Mouse (Mus musculus) adrenal gland, adult 8-10 months (tissue): ENCODE measurements at regions not wholly inside any gene's neighbourhood (a gene's known extent, or its start where the extent isn't known, plus 50 kb on each side); places are given as distances from the start of the nearest gene placed in this dataset.

Experiments
- DNase-seq: peaks from one replicate; pipeline ENCODE4 v3.0.0; 2022

- DNase-seq: peak; percentile 8
These were observed 1617.2 kb upstream of the Gulo start for GRCm38 (mm10) chr14:67626181-67626580.

DNA sequence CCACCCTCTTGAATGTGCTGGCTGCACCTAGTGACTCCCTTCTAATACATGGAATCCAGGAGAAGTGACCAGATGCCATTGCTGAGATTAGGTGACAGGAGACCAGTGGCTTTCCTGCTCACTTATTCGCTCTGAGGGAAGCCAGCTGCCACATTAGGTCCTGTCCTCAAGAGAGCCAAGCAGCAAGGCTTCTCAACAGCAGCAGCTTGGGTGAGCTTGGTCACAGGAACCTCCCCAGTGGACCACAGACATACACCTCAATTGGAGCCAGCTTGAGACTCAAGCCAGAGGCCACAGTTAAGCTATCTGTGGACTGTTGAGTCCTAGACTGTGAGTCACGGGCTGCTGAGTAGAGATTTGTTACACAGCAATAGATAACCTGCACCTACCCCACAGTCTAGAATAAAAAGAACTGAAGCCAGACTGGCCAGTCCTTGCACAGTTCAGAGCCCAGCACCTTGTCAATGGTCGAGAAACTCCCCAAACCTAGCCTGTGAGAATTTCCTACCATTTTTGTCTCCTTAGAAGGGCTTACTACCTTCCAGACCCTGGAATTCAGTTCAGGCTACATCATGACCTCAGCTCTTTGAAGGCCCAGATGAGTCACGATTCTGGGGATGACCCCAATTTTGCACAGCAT lies 1615.0 kb upstream of the Gulo start:
- no peak for DNase-seq

DNA sequence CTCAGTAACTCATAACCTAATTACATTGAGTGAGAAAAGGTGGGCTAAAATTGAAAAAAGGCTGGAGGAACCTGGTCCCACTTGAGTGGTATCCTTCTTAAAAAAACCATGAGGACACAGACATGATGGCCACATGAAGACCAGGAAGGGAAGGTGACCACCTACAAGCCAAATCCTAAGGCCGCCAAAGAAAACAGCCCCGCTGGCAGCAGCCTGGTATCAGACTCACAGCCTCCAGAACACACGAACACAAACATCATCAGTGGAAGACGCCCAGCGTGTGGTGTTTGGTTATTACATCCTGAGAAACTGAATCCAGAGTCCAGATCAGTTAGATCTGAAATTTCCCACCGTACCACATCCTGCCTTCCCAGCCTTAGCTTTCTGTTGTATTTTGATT lies 1613.9 kb upstream of the Gulo start:
- no peak for DNase-seq

DNA sequence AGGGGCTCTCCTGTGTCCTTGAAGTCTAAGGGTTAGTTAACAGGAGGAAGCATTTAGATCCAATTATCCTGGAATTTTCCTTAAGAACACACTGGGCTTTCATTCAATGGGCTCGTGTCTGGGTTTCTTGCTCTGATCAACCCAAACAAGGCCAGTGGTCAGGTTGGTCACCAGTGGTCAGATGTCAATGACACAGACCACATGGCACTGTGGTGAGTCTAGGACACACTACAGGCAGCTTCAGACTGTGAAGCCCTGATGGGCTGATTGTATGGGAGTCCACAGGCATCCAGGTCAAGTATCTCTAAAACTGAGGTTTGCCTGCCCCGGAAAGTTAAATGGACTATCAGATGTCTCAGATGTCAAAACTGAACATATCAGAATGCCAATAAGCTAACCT lies 1612.5 kb upstream of the Gulo start:
- no peak for DNase-seq

GRCm38 (mm10) chr14:67620854-67621476 lies 1612.0 kb upstream of the Gulo start:
- DNase-seq: no peak

- no peak for DNase-seq
These were observed 1610.6 kb upstream of the Gulo start for GRCm38 (mm10) chr14:67619571-67619970.

DNA sequence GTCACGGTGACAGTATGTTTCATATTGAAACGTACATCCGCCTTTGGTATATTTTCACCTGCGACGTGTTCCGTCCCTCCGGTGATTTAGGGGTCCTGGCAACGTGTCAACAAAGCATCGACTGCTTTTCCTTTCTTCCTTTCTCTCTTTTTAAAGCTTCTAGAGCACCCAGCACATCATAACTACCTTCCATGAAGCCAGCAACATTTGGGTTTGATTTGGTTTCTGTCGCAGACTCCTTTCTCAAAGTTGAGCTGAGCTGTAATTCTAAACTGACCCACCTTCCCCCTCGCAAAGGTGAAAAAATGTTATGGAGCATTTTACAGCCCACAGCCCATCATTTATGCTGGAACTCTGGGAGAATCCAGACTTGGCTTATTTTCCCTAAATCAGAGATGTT lies 1605.4 kb upstream of the Gulo start:
- no peak for DNase-seq

- DNase-seq: no peak
These were observed 1604.7 kb upstream of the Gulo start for GRCm38 (mm10) chr14:67613691-67614090.

DNA sequence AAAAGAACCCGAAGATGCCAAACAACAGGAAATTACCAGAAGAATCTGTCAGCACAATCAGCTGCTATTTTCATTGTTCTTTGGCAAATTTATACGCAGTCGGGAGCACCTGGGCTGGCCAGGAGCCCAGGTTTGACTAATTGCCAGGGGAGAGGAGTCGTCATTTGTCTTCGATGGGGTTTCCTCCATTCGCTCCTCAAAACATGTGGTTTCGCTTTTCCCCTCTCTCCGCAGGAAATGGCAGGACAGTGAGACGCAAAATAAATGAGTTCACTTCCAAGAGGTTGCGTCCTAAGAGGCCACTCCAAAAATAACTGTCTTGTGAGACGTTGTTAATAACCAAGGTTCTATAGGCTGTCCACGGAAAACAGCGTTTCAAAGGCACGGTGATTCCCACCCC lies 1604.2 kb upstream of the Gulo start:
- DNase-seq: no peak

DNA sequence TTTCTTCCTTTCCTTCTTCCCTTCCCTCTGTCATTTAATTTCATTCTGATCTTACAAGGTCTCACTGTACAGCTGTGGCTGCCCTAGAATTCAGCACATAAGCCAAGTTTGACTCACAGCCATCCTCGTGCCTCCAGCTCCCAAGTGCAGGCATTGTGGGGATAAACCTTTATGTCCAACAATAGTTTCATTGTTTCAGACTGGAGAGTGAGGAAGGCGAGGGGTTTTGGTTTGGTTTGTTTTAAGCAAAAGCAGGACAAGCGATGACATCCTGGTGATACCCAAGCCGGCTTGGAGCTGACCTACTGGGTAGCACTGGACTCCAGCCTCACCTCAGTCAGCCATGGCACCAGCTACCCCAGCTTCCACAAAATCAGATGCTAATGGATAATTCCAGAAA lies 1603.5 kb upstream of the Gulo start:
- DNase-seq: no peak

DNA sequence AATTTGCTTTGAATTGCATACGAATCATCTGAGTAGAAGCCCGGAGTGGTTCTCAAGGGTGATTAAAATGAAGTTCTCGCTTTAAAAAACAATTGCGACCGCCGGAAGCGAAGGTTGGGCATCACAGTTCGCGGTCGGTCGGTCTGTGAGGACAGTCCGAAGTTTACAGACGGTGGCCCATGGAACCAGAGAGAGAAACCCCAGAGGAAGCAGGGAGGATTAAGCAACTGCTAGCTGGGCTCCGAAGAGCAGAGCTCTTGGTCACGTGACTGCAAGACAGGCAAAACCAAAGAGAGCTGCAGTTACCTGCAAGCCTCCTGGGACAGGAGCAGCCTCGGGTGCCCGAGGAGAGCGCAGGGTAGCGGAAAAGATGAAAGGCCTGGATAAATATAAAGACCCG lies 1599.3 kb upstream of the Gulo start:
- no peak for DNase-seq

GRCm38 (mm10) chr14:67602960-67603359 lies 1594.0 kb upstream of the Gulo start:
- no peak for DNase-seq

- DNase-seq: no peak
These were observed 1590.7 kb upstream of the Gulo start for GRCm38 (mm10) chr14:67599734-67600133.

GRCm38 (mm10) chr14:67588627-67589026 lies 1579.6 kb upstream of the Gulo start:
- no peak for DNase-seq

DNA sequence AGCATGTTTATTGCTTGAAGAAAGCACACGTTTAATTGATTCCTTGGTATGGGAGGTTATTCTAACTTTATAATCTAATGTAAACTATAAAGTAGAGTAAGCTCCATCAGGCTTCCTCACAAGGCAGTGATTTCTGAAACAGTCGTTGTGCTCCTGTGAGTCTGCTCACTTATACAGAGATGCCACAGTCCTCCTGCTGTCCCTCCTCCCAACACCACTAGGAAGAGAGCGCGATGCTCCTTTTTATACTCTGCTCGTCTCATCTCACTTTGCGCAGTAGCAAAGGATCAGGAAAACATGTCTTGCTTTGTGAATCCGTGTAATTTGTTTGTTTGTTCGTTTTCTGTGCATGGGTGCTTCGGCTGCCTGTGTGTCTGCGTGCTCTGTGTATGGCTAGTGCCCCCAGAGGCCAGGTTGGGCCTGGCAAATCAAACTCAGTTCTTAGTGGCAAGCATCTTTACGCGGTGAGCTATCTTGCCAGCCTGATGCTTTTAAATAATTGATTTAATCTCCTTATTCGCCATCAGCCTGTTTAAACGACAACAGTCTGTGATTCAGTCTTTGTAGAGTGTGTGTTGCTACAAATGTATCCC lies 1575.5 kb upstream of the Gulo start:
- DNase-seq: no peak

DNA sequence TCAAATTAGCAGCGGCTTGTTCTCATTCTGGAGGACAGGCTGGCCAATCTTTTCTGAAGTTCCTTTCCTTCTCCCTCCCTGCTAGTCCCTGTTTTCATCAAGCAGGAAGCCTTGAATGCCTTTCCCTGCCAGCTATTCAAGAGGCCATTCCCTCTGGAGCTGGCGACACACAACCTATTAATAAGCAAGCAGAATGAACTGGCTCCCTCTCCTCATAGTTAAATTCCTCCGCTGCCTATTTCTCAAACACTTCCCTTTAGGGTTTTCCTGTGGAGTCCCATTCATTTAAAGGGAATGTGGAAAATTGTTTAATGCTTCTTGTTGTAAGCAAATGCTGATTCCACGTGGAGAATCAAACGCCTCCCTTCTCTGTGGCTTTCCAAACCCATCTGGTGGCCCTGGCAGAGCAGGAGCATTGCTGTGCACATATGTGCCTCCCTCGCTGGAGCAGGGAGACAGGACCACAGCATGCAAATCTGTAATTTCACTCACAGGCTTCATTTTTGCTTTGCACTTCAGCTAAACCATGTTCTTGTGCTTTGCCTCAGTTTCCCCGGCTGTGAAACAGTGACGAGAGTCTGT lies 1573.3 kb upstream of the Gulo start:
- no peak for DNase-seq

GRCm38 (mm10) chr14:67574346-67574949 lies 1565.4 kb upstream of the Gulo start:
- DNase-seq: no peak

DNA sequence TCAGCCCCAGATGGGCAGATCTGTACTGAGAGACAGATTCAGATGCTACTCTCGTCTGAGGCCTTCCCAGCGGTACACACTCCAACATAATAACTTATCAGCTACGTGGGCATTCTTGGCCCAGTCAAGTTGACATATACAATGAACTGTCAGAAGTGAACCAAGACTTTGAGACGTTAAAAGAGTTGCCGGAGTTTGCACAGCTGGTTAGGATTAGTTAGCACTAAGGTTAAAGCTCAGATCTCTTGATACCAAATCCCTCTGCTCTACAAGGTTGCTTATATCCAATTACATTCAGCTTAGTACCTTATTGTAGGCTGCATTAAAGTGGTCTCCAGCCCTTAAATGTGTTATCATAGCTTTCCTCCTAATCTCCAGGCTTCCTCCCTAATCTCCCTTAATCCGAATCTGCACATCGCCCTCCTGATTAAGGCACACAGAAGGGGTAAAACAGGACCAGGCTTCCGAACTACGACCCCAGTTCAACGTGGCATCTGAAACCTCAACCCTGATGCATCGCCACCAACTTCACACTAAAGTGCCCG lies 1564.5 kb upstream of the Gulo start:
- no peak for DNase-seq

- DNase-seq: no peak
These were observed 1560.8 kb upstream of the Gulo start for GRCm38 (mm10) chr14:67569744-67570322.

DNA sequence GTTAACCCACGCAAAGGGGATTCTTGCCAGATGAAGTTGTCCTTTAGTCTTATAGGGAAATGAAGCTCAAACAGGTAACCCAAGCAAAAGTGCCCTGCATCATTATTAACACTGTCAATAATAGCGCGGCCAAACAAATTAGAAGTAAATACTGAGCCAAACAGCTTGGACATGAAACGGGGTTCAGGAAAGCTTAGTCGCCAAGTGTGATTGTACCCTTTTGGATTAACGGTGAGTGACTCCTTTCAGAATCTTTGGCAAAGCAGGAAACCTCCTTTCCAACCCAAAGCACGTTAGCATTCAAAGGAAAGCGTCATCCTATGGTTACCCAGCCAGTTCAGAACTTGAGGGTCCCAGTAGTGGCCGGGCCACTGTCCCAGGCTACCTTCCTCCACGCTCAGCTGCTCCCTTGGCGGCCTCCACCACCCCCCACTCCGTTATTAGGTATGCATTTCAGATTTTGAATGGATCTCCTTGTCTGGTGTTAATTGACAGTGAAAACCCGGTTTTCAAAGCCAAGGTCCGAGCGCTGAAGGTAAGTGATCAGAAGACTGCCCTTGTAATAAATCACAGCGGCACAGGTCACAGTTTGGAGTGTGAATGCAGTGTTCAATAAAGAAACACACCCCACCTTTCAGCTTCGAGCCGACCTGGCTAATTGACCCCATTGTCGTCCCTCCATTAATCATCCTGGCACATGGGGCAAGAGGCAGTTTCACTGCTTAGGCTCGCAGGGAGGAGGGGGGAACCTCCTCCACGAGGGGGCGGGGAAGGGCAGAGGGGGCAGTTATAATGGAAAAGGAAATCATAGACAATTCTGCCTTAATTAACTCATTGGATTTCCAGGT lies 1560.1 kb upstream of the Gulo start:
- DNase-seq: no peak

- no peak for DNase-seq
These were observed 1545.9 kb upstream of the Gulo start for GRCm38 (mm10) chr14:67554897-67555296.
